Mouse (Mus musculus) neural tube, embryonic 14.5 days (tissue): ENCODE measurements around the gene Gdf15. TPM values are rescaled to one million over a fixed set of nuclear protein-coding genes. Genes with fewer than 3 reads are reported as not detected.

Source experiments
- ATAC-seq: fragments of 200-750 bp; cut with Nextera tagmentation; 2 replicates; pipeline ENCODE4 v1.8.0; 2017; ENCODE audit warnings: low read depth, mild to moderate bottlenecking, moderate TSS enrichment, moderate library complexity
- H3K27ac ChIP-seq: fragments of 300-500 bp; sonication (generic); 2 replicates; pipeline ENCODE4 v1.5.1; 2014; ENCODE audit warnings: low read depth, mild to moderate bottlenecking, control low read depth, low read length, moderate library complexity, mixed read lengths
- H3K27me3 ChIP-seq: fragments of 300-500 bp; sonication (generic); 2 replicates; pipeline ENCODE4 v1.6.1; 2014; ENCODE audit warnings: low read length; ENCODE audit not compliant: control insufficient read depth, insufficient read depth
- H3K36me3 ChIP-seq: fragments of 300-500 bp; sonication (generic); 2 replicates; pipeline ENCODE4 v1.6.1; 2014; ENCODE audit warnings: low read length, mixed read lengths; ENCODE audit not compliant: control insufficient read depth, insufficient read depth
- H3K4me1 ChIP-seq: fragments of 300-500 bp; sonication (generic); 2 replicates; pipeline ENCODE4 v1.6.1; 2014; ENCODE audit warnings: low read length; ENCODE audit not compliant: control insufficient read depth, insufficient read depth
- H3K4me2 ChIP-seq: fragments of 300-500 bp; sonication (generic); 2 replicates; pipeline ENCODE4 v1.6.1; 2014; ENCODE audit warnings: mild to moderate bottlenecking, low read depth, low read length, control low read depth
- H3K4me3 ChIP-seq: fragments of 300-500 bp; sonication (generic); 2 replicates; pipeline ENCODE4 v1.5.1; 2014; ENCODE audit warnings: low read depth, low read length, control low read depth, mixed read lengths
- H3K9ac ChIP-seq: fragments of 300-500 bp; sonication (generic); replicated peaks from 2 replicates; pipeline ENCODE4 v1.6.1; 2014; ENCODE audit warnings: low read depth, mild to moderate bottlenecking, control low read depth, low read length, mixed read lengths
- H3K9me3 ChIP-seq: fragments of 300-500 bp; sonication (generic); 2 replicates; pipeline ENCODE4 v1.6.1; 2016; ENCODE audit warnings: low read length; ENCODE audit not compliant: control insufficient read depth
- WGBS: fragments of 180-500 bp; shearing (Covaris S2); extraction: QIAGEN DNeasy Blood & Tissue Kit; methylation state at CpG from one replicate; pipeline ENCODE4 v1.1.7; 2014; 5-methylcytosine and 5-hydroxymethylcytosine counted together
- polyA plus RNA-seq: library from polyadenylated mRNA; unstranded; fragments of >200 nt; fragmentation: Nextera tagmentation; extraction: Ambion mirVana; gene quantifications from 2 replicates; pipeline ENCODE4 v1.2.1, GENCODE M21; 2014

The Gdf15 gene
- 0.54 TPM in 1 of 2 replicates, not detected in the other for polyA plus RNA-seq

GRCm38 (mm10) chr8:70632346-70632892, at the start of gene Gdf15:
Gdf15 (minus strand) TSS chr8:70632456.
- no peak within 1 kb of the TSS for H3K4me3 ChIP-seq
- ATAC-seq, result no peak
- H3K4me1 ChIP-seq, result 0 out of 2 replicates have a peak, but pooled peaks cover 9% of the 10 kb centered on the region
- no peak within 1 kb of the TSS for H3K9ac ChIP-seq
- WGBS, result 84% methylated on average over 6 of the region's 6 CpGs
- no peak within 1 kb of the TSS for H3K4me2 ChIP-seq
- H3K36me3 ChIP-seq, result no peaks in the 10 kb centered on the region
- H3K27me3 ChIP-seq, result peaks cover 4% of the 10 kb centered on the region; the same call in 1 of the 2 replicates
- H3K9me3 ChIP-seq, result no peaks in the 10 kb centered on the region
- H3K27ac ChIP-seq, result no peak within 1 kb of the TSS

DNA sequence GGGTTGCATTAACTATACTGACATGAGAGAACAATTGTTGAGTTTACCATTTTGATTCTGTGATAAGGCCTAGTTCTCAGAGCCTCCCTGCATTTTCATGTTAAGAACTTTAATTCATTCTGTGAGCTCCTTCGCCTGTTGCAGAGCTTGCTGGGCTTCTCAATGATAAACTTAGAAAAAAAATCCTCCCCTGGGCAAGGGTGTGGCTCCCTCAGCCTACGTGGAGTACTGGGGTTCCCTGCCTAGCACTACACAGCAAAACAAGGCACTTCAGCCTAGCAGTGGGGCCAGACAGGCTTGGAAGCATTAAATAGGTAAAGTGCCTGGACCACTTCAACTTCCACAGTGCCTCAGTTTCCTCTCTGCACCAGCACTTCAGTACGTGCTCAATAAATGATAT, 49.2 kb upstream of the Gdf15 start:
- 83% methylated on average over 3 of the region's 3 CpGs for WGBS
- Histone ChIP-seq H3K36me3 (peaks cover 4% of the 10 kb centered on the region; the same call in 1 of the 2 replicates), H3K4me2 (no peak overlapping the region), H3K9ac (no peak overlapping the region), H3K4me3 (no peak overlapping the region), H3K9me3 (no peaks in the 10 kb centered on the region), H3K27ac (no peak overlapping the region), H3K4me1 (peaks cover 5% of the 10 kb centered on the region; the same call in 1 of the 2 replicates), H3K27me3 (no peaks in the 10 kb centered on the region)
- ATAC-seq, result no peak

DNA sequence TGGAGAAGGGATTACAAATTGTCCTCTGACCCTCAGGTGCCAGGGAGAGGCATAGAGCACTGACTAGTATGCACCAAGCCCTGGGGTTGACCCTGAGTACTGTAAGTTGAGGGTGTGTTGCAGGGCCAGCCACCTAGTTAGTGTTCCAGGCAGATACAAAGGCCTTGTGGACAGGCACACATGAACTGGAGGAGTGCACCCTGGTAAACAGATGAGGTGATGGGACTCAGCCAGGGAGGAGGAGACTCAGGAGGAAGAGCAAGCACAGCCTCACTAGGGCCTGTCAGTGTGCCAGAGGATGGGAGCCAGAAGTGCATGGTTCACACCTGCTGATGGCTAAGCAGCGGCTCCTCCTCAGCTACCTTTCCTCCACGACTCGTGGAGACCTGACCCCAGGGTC, 47.8 kb upstream of the Gdf15 start:
- no peak for ATAC-seq
- H3K27ac ChIP-seq, result no peak overlapping the region
- 86% methylated on average over 3 of the region's 3 CpGs for WGBS

DNA sequence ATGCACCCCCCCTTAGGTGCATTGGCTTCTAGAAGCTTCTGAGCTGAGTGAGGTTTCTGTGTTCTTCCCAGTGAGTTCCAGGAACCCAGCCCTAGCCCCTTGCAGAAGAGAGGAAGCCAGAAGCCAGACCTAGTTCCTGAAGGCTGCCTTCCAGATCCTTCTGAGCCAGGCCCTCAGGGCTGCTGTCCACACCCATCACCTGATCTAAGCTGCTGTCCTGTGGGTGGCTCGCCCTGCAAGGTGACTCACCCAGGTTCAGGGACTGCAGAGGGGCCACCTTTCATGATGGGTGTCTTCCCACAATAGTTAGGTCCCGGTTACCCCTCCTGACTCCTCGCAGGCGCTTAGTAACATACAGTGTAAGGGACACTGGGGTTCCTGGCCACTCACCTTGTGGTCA, 47.1 kb upstream of the Gdf15 start:
- Histone ChIP-seq H3K9me3 (no peaks in the 10 kb centered on the region), H3K4me3 (no peak overlapping the region), H3K27ac (no peak overlapping the region), H3K9ac (no peak overlapping the region), H3K4me2 (no peak overlapping the region), H3K36me3 (peaks cover 4% of the 10 kb centered on the region; the same call in 1 of the 2 replicates), H3K4me1 (peaks cover 7% of the 10 kb centered on the region), H3K27me3 (no peaks in the 10 kb centered on the region)
- 93% methylated on average over 4 of the region's 4 CpGs for WGBS
- ATAC-seq, result no peak

More for the DNA sequence above, 47.8 kb upstream of the Gdf15 start:
- Histone ChIP-seq H3K27me3 (no peaks in the 10 kb centered on the region), H3K4me3 (no peak overlapping the region), H3K9me3 (no peaks in the 10 kb centered on the region), H3K36me3 (peaks cover 4% of the 10 kb centered on the region; the same call in 1 of the 2 replicates), H3K4me1 (peaks cover 5% of the 10 kb centered on the region; the same call in 1 of the 2 replicates), H3K9ac (no peak overlapping the region), H3K4me2 (no peak overlapping the region)

DNA sequence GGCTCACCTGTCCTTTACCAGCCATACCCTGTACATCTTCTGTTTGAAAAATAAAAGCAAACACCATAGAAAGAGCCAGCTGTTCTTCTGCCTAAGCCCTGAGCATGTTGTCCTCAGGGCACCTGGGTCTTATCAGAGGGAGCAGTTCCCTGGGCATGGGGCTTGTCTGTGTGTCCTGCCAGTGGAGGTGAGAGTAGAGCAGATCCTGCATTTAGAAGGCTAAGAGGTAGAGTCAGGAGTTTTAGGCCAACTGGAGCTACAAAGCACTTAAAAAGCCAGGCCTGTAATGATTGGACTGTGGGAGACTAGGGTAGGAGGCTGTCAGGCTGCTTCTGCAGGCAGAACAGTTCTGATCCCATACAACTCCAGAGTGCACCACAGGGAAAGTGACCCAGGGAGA, 46.4 kb upstream of the Gdf15 start:
- H3K27me3 ChIP-seq, result no peaks in the 10 kb centered on the region
- ATAC-seq, result no peak
- H3K4me3 ChIP-seq, result no peak overlapping the region
- peaks cover 11% of the 10 kb centered on the region for H3K4me1 ChIP-seq
- no peak overlapping the region for H3K4me2 ChIP-seq
- no peak overlapping the region for H3K27ac ChIP-seq
- no peaks in the 10 kb centered on the region for H3K9me3 ChIP-seq
- no peak overlapping the region for H3K9ac ChIP-seq
- peaks cover 4% of the 10 kb centered on the region; the same call in 1 of the 2 replicates for H3K36me3 ChIP-seq

DNA sequence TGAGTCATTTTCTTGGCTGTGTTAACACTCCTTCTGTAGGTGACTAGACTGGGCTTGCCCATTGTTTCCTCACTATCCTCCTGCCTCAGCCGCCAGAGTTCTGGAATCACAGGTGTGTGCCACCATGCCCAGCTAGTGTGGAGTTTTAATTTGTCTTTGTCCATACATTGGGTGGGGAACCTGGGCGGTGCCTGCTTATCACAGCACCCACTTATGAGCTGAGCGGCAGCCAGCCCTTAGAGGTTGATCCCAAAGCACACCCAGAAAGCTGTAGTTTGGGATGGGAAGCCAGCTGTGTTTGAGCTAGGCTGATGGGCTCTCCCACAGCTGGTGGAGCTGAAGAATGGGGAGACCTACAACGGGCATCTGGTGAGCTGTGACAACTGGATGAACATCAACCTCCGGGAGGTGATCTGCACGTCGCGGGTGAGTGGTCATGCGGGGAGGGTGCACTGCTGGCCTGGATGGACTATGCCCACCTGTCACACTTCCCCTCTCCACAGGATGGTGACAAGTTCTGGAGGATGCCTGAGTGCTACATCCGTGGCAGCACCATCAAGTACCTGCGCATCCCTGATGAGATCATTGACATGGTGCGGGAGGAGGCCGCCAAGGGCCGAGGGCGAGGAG, 45.3 kb upstream of the Gdf15 start:
- no peaks in the 10 kb centered on the region for H3K27me3 ChIP-seq
- 95% methylated on average over 15 of the region's 15 CpGs for WGBS
- no peak overlapping the region for H3K4me2 ChIP-seq
- no peak overlapping the region for H3K27ac ChIP-seq
- H3K4me3 ChIP-seq, result no peak overlapping the region
- peaks cover 4% of the 10 kb centered on the region; the same call in 1 of the 2 replicates for H3K36me3 ChIP-seq
- no peak for ATAC-seq
- H3K9me3 ChIP-seq, result no peaks in the 10 kb centered on the region
- no peak overlapping the region for H3K9ac ChIP-seq
- peaks cover 13% of the 10 kb centered on the region for H3K4me1 ChIP-seq

DNA sequence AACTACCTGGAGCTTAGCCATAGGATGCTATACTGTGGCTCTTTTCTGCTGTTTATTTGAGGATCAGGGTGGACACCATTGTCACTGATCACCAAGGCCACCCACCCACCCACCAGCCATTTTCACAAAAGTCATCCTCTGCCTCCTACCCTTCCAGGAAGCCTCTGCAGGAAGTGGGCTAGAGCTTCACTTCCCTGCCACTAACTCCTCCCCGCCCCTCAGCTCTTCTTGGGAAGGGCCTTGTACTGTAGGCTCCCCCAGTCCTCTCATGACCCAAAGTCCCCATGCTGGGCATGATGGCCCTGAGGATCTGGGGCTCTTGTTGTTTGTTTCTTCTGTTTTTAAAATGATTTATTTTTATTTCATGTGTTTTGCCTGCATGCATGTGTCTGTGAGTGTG, 43.1 kb upstream of the Gdf15 start:
- Histone ChIP-seq H3K4me3 (no peak overlapping the region), H3K27me3 (no peaks in the 10 kb centered on the region), H3K9ac (no peak overlapping the region), H3K9me3 (no peaks in the 10 kb centered on the region), H3K4me2 (no peak overlapping the region), H3K36me3 (peaks cover 4% of the 10 kb centered on the region; the same call in 1 of the 2 replicates), H3K4me1 (peaks cover 15% of the 10 kb centered on the region), H3K27ac (no peak overlapping the region)
- ATAC-seq, result no peak
- 92% methylated on average over 1 of the region's 1 CpGs for WGBS

GRCm38 (mm10) chr8:70674716-70675115, 42.5 kb upstream of the Gdf15 start:
- Histone ChIP-seq H3K27ac (no peak overlapping the region), H3K9me3 (no peaks in the 10 kb centered on the region), H3K27me3 (no peaks in the 10 kb centered on the region), H3K9ac (0 out of 2 replicates have a peak overlapping the region, but pooled peaks have one; percentile 21), H3K4me2 (no peak overlapping the region; the same call in 1 of the 2 replicates), H3K36me3 (peaks cover 4% of the 10 kb centered on the region; the same call in 1 of the 2 replicates), H3K4me1 (peaks cover 15% of the 10 kb centered on the region), H3K4me3 (no peak overlapping the region; the same call in 1 of the 2 replicates)
- ATAC-seq, result no peak
- WGBS, result 83% methylated on average over 4 of the region's 4 CpGs

DNA sequence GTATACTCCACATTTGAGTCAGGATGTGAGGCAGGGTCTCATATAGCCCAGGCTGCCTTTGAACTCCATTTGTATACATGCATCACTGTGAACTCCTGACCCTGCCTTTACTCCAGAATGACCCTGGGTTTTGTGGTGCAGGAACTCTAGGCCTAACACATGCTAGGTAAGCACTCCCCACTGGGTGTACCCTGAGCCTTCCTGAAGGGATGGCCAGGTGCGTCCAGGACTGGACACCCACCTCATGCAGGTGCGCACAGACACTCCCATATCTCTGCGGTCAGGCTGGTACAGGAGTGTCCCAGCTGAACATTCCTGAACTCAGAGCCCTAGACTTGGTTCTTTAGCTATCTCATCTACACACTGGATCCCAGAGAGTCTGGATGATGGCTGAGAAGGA, 41.9 kb upstream of the Gdf15 start:
- Histone ChIP-seq H3K27ac (peak overlapping the region; percentile 97), H3K4me2 (peak overlapping the region; percentile 89), H3K4me3 (peak overlapping the region; percentile 53), H3K9ac (peak overlapping the region; percentile 76), H3K4me1 (peaks cover 15% of the 10 kb centered on the region), H3K27me3 (no peaks in the 10 kb centered on the region), H3K9me3 (no peaks in the 10 kb centered on the region), H3K36me3 (peaks cover 4% of the 10 kb centered on the region; the same call in 1 of the 2 replicates)
- peak; percentile 1; the same call in 1 of the 2 replicates for ATAC-seq
- WGBS, result 88% methylated on average over 3 of the region's 3 CpGs
